Mouse (Mus musculus) limb, embryonic 14.5 days (tissue): ENCODE measurements around the gene Esr2. TPM values are rescaled to one million over a fixed set of nuclear protein-coding genes. Genes with fewer than 3 reads are reported as not detected.
"Not testable (repeated sequence)": the region's sequence is repeated elsewhere in the genome, so short reads cannot be mapped to it uniquely, and the experiment has no call there.

Experiments
- ATAC-seq: fragments of 200-750 bp; cut with Nextera tagmentation; 2 replicates; pipeline ENCODE4 v1.8.0; 2017; ENCODE audit warnings: low read depth, moderate number of reproducible peaks, moderate TSS enrichment; ENCODE audit not compliant: low FRiP score
- DNase-seq: peaks from one replicate; pipeline ENCODE4 v3.0.0-alpha.2; 2015; ENCODE audit warnings: low spot score
- H3K27ac ChIP-seq: fragments of 300-500 bp; sonication (generic); replicated peaks from 2 replicates; pipeline ENCODE4 v1.5.1; 2014; ENCODE audit warnings: low read depth, mild to moderate bottlenecking, low read length, moderate library complexity, mixed read lengths
- H3K27me3 ChIP-seq: fragments of 300-500 bp; sonication (generic); 2 replicates; pipeline ENCODE4 v1.6.1; 2014; ENCODE audit warnings: low read length, mixed read lengths; ENCODE audit not compliant: control insufficient read depth, insufficient read depth
- H3K36me3 ChIP-seq: fragments of 300-500 bp; sonication (generic); 2 replicates; pipeline ENCODE4 v1.6.1; 2014; ENCODE audit warnings: mild to moderate bottlenecking, low read length, moderate library complexity, mixed read lengths; ENCODE audit not compliant: control insufficient read depth, insufficient read depth
- H3K4me1 ChIP-seq: fragments of 300-500 bp; sonication (generic); 2 replicates; pipeline ENCODE4 v1.6.1; 2014; ENCODE audit warnings: antibody characterized with exemption, low read length, mixed read lengths; ENCODE audit not compliant: control insufficient read depth, insufficient read depth
- H3K4me2 ChIP-seq: fragments of 300-500 bp; sonication (generic); replicated peaks from 2 replicates; pipeline ENCODE4 v1.6.1; 2014; ENCODE audit warnings: low read depth, mild to moderate bottlenecking, low read length, moderate library complexity; ENCODE audit not compliant: severe bottlenecking
- H3K4me3 ChIP-seq: fragments of 300-500 bp; sonication (generic); replicated peaks from 2 replicates; pipeline ENCODE4 v1.5.1; 2014; ENCODE audit warnings: low read length
- H3K9ac ChIP-seq: fragments of 300-500 bp; sonication (generic); 2 replicates; pipeline ENCODE4 v1.6.1; 2014; ENCODE audit warnings: mild to moderate bottlenecking, low read depth, low read length, moderate library complexity; ENCODE audit not compliant: severe bottlenecking
- H3K9me3 ChIP-seq: fragments of 300-500 bp; sonication (generic); 2 replicates; pipeline ENCODE4 v1.6.1; 2016; ENCODE audit warnings: low read length; ENCODE audit not compliant: control insufficient read depth
- POLR2A ChIP-seq: fragments of 200-500 bp; IDR thresholded peaks from 2 replicates; pipeline ENCODE4 v1.8.0; 2012; ENCODE audit warnings: inconsistent platforms, mild to moderate bottlenecking, moderate library complexity, borderline replicate concordance; ENCODE audit not compliant: insufficient read depth, insufficient read length; ENCODE audit errors: extremely low read depth
- WGBS: fragments of 180-500 bp; shearing (Covaris S2); extraction: QIAGEN DNeasy Blood & Tissue Kit; methylation state at CpG from one replicate; pipeline ENCODE4 v1.1.7; 2014; 5-methylcytosine and 5-hydroxymethylcytosine counted together
- polyA plus RNA-seq, 2 experiments: library from polyadenylated mRNA; depleted of rRNA in 1 of 2; stranded (reverse) in 1 of 2; unstranded in 1 of 2; fragments of >200 nt; fragmentation: Nextera tagmentation in 1 of 2; extraction: Ambion mirVana in 1 of 2; gene quantifications; 2 replicates each; pipeline versions ENCODE4 v1.2.1 to v1.2.3; 2012 to 2014

Gene Esr2
- polyA plus RNA-seq, 2 experiments: 0.10 to 0.24 TPM

GRCm38 (mm10) chr12:76177864-76178518 is 932 bp upstream of the Esr2 start:
- H3K4me2 ChIP-seq: peak overlapping the region; percentile 98
- H3K4me1 ChIP-seq: no peaks in the 10 kb centered on the region
- H3K27ac ChIP-seq: no peak overlapping the region
- DNase-seq: peak; percentile 88
- no peak for TF ChIP-seq POLR2A
- H3K27me3 ChIP-seq: no peaks in the 10 kb centered on the region
- 36% methylated on average over 16 of the region's 16 CpGs for WGBS
- H3K9ac ChIP-seq: no peak overlapping the region
- H3K9me3 ChIP-seq: no peaks in the 10 kb centered on the region
- no peaks in the 10 kb centered on the region for H3K36me3 ChIP-seq
- peak overlapping the region; percentile 39 for H3K4me3 ChIP-seq
- peak; percentile 65; the same call in 1 of the 2 replicates for ATAC-seq

- no peaks in the 10 kb centered on the region for H3K9me3 ChIP-seq
- H3K36me3 ChIP-seq: no peaks in the 10 kb centered on the region
- no peak overlapping the region for H3K4me2 ChIP-seq
- ATAC-seq (no peak), DNase-seq (no peak)
- H3K27me3 ChIP-seq: no peaks in the 10 kb centered on the region
- H3K9ac ChIP-seq: no peak overlapping the region
- no peaks in the 10 kb centered on the region for H3K4me1 ChIP-seq
- no peak overlapping the region for H3K27ac ChIP-seq
- WGBS: 46% methylated on average over 5 of the region's 5 CpGs
- TF ChIP-seq POLR2A: no peak
- H3K4me3 ChIP-seq: no peak overlapping the region
Measured at GRCm38 (mm10) chr12:76165641-76166040, 11.4 kb downstream of the Esr2 start.

DNA sequence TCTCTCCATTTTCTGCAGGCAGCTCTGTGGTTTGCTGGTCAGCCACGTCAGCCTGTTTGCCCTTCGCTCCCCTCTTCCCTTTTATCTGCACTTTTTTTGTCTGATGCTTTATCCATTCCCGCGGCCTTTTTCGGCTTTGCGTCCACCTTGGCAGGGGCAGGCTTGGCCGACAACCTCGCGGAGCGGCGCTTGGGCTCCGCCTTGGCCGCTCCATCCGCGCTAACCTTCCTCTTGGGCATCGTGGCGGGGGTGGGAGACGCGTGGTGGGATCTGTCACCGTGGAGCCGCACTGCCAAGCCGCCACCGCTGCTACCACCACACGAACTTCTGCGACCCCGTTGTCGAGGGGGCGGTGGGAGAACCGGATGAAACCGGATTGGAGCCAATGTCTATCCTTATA is 24.7 kb downstream of the Esr2 start:
- Histone ChIP-seq H3K4me2 (peak overlapping the region; percentile 49), H3K4me3 (peak overlapping the region; percentile 26), H3K9ac (0 out of 2 replicates have a peak overlapping the region, but pooled peaks have one; percentile 38)
- ATAC-seq, H3K4me1 ChIP-seq, H3K36me3 ChIP-seq, H3K27ac ChIP-seq, DNase-seq, H3K27me3 ChIP-seq, H3K9me3 ChIP-seq: not testable (repeated sequence)
- 15% methylated on average over 30 of the region's 30 CpGs for WGBS

GRCm38 (mm10) chr12:76136701-76137100 is 40.4 kb downstream of the Esr2 start:
- Histone ChIP-seq H3K27ac (no peak overlapping the region), H3K36me3 (no peaks in the 10 kb centered on the region), H3K4me3 (no peak overlapping the region), H3K4me1 (no peaks in the 10 kb centered on the region), H3K9ac (no peak overlapping the region), H3K4me2 (0 out of 2 replicates have a peak overlapping the region, but pooled peaks have one; percentile 3), H3K9me3 (no peaks in the 10 kb centered on the region), H3K27me3 (no peaks in the 10 kb centered on the region)
- no peak for TF ChIP-seq POLR2A
- DNase-seq (no peak), ATAC-seq (no peak)
- WGBS: 32% methylated on average over 6 of the region's 6 CpGs

DNA sequence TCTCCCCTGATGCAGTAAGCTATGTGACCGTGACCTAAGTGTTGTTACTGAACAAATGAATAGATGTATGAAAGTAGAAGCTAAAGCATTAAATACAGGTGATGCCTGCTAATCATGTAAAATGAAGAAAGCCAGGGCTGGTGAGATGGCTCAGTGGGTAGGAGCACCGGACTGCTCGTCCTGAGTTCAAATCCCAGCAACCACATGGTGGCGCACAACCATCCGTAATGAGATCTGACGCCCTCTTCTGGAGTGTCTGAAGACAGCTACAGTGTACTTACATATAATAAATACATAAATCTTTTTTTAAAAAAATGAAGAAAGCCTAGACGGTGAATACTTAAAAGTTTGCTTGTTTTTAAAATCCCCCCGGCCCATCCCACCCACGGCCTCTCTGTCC is 44.0 kb downstream of the Esr2 start:
- H3K27ac ChIP-seq, H3K9ac ChIP-seq, ATAC-seq, H3K36me3 ChIP-seq, H3K9me3 ChIP-seq, H3K27me3 ChIP-seq, DNase-seq, H3K4me2 ChIP-seq, H3K4me3 ChIP-seq, H3K4me1 ChIP-seq: not testable (repeated sequence)
- WGBS: 82% methylated on average over 9 of the region's 9 CpGs

DNA sequence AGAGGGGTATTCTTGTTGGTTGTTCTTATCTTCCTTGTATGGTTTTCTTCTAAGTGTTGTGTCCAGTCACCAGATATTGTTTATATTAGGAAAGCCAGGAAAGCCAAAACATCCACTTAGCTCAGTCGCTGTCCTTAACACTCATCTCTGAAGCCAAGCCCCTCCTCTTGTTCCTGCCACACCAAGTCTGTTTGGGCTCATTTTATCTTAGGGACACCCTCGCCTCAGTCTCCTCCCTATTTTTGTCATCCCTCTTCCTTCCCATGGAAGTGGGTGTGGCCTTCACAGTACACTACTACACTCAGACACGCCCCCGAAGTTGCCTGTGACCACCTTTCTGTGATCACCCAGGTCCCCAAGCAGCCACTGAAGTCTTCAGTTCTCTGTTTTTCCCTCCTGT is 44.5 kb downstream of the Esr2 start:
- ATAC-seq: no peak
- no peak overlapping the region for H3K4me3 ChIP-seq
- no peaks in the 10 kb centered on the region for H3K27me3 ChIP-seq
- no peaks in the 10 kb centered on the region for H3K4me1 ChIP-seq
- no peaks in the 10 kb centered on the region for H3K36me3 ChIP-seq
- H3K9ac ChIP-seq: no peak overlapping the region
- DNase-seq: no peak
- no peaks in the 10 kb centered on the region for H3K9me3 ChIP-seq
- no peak overlapping the region for H3K27ac ChIP-seq
- TF ChIP-seq POLR2A: no peak
- H3K4me2 ChIP-seq: no peak overlapping the region
- WGBS: 79% methylated on average over 4 of the region's 4 CpGs
